Mouse (Mus musculus) regulatory T cell (primary cell): Measurements from ENCODE around the gene Tysnd1.

Source experiments
- in situ Hi-C: fragments of 300-600 bp; cut with MboI, MseI; formaldehyde crosslinking; loops from one replicate; pipeline ENCODE4 v1.15.1; 2025; ENCODE audit warnings: high pct_unique_total_duplicates

Tysnd1 gene

DNA sequence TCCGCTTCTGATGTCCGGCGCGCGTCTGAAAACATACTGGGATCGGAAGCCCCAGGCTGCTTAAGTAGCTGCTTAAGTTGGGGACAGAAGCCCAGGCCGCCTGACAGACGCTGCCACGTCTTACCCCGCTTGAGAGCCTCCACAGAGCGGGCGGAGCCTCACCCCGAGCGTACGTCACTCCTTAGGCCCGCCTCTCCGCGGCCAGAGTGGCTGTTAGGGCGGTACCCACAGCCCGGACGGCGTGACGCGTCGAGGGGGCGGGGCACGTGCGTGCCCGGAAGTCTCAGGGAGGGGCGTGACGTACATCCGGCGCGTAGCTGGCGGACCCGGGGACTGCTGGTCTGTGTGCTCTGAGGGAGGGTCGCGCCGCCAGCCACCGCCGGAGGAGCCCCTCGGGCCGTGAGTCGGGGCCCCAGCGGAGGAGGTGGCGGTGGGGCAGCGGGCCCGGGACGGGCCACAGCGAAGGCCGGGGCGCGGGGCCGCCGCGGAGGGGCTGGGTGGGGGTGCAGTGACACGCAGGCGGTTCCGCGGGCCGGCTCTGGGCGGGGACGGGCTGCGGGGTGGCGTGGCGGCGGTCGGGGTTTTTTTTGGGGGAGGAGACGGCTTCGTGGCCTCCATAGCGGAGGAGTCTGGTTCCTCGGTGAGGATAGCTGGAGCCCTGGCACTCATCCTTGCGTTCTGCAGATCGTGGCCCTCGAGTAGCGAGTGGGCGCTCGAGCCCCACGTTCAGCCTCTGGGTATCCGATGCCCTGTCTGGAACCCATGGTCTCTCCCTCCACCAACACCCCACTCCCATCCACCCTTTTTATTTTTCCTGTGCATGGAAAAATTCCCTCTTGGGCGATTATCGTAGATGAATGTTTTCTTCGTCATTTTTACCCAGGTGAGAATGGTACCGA, 15.1 kb upstream of the Tysnd1 start, which contains the start of gene Sar1a:
Gene Sar1a (plus strand): TSS at position 285 of the 899 bp plus-strand sequence.
- in situ Hi-C loops = loop anchor here (25.0 kb wide), 1 partner anchor 657 kb away; no protein-coding TSS in a partner anchor

DNA sequence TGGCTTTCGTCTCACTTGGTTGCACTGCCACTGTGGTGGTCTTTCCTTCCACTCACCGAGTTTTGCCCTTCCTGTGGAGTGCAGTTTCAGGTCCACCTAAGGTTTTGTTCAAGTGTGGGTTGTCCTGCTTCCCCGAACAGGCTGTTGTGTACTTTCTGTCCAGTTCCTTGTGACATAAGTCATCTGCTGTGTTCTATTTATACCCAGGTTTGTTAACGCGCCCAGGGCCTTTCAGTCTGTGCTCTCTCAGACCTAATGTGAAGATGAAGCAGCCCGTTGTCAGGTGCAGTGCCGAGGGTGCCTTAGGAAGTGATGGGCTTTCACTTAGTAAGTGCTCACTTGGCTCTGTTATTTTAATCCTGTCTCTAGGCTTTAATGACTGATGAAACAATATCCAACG, 5.9 kb upstream of the Tysnd1 start:
- in situ Hi-C loops = loop anchor here (25.0 kb wide), 1 partner anchor 648 kb away; no protein-coding TSS in a partner anchor

DNA sequence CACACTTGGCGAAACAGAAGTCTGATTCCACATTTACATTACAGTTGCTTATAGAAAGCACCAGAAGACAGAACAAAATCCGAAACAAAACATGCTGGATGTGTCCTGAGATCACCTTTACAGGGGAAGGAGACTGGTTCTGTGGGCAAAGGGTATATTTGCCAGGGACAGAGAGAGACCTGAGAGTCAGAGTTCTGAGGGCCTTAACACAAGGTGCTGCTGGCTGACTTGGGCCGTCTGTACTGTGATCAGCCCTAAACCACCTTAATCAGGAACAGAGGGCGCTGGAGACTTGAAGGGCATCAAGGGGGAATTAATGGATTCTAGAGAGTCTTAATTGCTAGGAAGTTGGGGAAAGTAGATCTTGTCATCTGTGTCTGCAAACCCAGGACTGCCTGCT, 1.8 kb upstream of the Tysnd1 start:
- in situ Hi-C loops = loop anchor here (25.0 kb wide), 1 partner anchor 644 kb away; no protein-coding TSS in a partner anchor

DNA sequence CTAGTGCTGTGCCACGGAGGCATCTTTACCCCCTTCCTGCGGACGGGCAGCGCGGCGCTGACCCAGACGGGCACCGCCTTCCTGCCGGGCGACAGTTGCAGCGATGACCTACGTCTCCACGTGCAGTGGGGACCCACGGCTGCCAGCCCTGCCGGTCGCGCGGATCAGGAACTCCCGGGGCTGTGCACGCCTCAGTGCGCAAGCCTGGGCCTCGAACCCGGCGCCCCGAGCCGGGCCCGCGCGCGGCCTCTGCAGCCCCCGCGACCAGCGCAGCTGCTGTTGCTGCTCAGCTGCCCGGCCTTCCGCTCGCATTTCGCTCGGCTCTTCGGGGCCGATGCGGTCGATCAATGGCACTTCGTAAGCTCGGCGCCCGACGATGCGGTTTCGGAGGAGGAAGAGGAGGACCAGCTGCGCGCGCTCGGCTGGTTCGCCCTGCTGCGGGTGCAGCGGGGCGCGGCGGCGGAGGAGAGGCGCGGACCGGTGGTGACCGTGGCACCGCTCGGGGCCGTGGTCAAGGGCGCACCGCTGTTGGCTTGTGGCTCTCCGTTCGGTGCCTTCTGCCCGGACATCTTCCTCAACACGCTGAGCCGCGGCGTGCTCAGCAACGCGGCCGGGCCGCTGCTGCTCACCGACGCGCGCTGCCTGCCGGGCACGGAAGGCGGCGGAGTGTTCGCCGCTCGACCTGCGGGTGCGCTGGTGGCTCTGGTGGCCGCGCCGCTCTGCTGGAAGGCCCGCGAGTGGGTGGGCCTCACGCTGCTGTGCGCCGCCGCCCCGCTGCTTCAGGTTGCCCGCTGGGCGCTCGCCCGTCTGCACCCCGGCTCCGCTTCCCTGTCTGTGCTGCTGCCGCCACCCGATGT, 617 bp downstream of the Tysnd1 start:
- in situ Hi-C loops = loop anchor here (25.0 kb wide), 1 partner anchor 641 kb away; no protein-coding TSS in a partner anchor

DNA sequence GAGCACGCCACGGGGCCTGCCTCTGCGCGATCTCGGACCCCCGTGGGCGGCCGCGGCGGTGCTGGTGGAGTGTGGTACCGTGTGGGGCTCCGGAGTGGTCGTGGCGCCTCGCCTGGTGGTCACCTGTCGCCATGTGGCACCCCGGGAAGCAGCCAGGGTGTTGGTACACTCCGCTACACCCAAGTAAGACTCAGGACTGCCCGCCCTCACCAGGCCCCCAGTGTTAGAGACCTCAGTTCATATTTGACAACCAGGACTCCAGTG, 1.2 kb downstream of the Tysnd1 start:
- in situ Hi-C loops = loop anchor here (25.0 kb wide), 1 partner anchor 641 kb away; no protein-coding TSS in a partner anchor

DNA sequence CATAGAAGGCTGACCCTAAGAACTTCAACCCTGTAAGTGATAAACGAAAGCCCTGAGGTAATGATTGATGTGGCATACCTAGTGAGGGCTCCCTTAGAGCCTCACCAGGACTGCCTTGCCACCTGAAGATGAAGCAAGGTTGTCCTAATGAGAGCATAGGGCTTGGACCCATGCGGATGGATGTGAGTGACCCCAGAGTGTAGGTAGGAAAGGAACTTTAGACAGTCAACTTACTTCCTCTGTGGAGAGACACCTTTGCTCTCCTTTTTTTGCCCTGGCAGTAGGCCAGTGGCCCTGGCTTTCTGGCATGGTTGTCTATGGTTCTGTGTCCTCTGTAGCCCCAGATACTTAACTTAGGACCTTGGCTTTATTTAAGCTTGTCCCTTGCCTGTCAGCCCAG, 1.7 kb downstream of the Tysnd1 start:
- in situ Hi-C loops = loop anchor here (25.0 kb wide), 1 partner anchor 640 kb away; no protein-coding TSS in a partner anchor

DNA sequence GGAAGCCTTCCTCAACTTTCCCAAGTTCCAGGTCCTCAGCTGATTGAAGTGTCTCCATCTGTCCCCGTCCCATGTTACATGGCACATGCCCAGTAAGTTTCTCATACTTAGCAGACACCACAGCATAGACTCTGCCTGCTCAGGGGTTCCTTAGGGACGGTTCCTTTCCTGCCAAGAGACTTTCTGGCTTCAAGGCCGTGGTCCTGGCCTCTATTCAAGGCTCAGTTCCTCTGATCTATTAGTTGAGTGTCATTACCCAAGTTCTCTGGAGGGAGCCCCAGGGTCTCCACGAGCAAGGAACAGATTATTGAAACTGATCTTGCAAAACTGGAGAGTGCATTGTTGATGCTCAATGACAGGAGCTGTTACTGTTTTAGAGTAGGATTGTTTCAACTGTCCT, 9.3 kb downstream of the Tysnd1 start:
- in situ Hi-C loops = no loop called here

DNA sequence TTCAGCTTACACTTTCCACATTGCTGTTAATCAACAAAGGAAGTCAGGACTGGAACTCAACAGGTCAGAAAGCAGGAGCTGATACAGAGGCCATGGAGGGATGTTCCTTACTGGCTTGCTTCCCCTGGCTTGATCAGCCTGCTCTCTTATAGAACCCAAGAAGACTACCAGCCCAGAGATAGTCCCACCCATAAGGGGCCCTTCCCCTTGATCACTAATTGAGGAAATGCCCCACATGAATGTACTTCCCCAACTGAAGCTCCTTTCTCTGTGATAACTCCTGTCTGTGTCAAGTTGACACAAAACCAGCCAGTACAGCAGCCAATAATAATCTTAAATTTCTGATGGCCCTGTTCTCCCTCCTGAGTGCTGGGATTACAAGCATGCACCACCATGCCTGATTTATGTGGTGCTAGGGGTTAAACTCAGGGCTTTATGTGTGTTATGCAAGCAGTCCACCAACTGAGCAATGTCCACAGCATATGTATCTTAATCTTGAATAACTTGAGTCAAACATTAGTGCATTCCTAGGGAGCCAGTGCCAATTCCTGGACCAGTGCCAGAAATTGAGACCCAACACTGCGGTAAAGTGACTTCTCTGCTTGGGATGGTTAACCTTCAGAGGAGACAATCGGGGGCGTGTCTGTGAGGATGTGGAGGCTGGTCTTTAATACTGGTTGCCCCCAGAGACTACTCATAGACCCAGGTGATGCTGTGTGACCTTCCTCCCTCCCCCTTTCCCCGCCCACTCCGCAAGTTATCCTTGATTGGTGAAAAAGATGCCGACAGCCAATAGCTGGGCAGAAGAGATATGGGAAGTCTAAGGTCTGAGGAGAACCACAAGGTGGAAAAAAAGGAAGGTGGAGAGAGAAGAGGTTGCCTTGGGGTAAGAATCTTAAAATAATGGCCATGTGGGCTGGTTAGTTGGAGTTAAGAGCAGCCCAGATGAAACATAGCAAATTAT, 11.4 kb downstream of the Tysnd1 start:
- in situ Hi-C loops = no loop called here

DNA sequence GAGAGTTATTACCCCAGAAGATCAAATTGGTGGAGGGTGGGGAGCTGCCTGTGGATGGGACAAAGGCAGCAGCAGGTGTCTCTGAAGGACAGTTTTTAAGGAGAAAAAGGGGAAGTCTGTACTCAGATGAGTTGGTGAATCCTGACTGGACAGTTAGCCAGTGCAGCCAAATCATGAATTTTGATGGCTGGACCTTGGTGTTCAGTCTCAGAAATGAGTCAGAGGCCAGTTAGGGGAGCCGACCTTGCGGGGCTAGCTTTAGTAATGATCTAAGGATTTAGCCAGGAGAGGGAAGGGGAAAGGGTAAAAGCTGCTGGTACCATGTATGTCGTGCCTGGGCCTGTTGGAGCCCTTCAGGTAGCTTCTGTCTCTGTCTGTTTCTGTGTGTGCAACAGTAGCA, 18.3 kb downstream of the Tysnd1 start:
- in situ Hi-C loops = no loop called here

DNA sequence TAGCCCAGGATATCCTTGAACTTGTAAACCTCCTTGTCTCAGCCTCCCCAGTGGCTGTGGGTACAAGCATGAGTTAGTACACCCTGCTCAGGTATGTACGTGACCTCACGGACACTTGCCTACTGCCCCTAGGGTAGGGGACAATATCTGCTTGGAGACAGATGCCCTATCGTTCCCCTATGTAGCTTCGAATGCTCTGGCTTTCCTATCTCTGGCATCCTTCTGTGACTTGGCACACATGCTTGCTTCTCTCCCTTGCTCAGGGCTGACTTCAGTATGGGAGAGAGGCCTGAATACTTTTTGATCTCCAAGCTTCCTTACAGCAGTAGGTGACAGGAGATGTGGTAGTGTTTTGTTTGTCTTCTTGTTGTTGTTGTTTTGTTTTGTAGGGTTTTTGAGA, 18.8 kb downstream of the Tysnd1 start:
- in situ Hi-C loops = no loop called here

DNA sequence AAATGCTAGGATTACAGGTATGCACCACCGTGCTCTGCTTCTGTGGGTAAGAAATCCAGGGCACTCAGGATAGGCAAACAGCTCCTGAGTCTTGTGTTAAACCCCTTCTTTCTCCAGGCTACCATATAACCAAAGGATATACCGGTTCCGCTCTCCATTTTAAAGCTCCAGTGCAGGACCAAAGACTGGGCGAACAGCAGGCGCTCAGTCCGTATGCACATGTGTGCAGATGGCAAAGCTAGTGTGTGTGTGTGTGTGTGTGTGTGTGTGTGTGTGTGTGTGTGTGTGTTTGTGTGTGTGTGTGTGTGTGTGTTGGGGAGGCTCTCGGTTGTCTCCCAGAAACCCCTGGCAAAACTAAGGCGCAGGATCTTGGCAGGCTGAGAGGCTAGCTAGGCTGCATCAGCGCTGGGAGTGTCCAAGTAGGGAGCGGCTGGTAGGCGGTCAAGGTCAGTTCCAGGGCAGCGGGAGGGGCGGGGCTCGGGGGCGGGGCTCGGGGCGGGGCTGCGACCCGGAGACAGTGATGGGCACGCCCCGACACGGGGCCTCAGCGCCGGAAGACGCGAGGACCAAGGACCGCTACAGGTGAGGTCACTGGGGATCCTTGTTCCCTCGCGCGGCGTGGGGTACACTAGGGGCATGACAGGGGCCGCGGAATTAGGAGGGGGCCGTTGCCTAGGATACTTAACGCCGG, 19.6 kb downstream of the Tysnd1 start, which contains the start of gene Aifm2:
Gene Aifm2 (plus strand): TSS at position 493 of the 691 bp plus-strand sequence.
- in situ Hi-C loops = no loop called here

DNA sequence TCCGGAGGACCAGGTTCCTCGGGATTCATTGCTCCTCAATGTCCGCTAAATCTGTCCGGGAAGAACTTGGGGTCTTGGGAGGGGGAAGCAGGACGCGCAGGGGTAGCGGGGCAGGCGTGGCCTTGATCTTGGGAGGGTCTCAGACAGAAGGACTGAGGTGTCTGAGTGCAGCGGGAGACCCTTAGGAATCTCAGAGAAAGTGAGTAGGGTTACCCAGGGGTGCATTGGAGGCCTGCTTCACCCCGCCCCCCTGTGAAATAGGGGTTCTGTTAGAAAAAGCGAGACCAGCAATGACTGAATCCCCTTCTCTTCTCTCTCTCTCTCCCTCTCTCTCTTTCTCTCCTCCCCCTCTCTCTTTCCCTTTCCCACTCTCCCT, 20.1 kb downstream of the Tysnd1 start:
- in situ Hi-C loops = no loop called here

DNA sequence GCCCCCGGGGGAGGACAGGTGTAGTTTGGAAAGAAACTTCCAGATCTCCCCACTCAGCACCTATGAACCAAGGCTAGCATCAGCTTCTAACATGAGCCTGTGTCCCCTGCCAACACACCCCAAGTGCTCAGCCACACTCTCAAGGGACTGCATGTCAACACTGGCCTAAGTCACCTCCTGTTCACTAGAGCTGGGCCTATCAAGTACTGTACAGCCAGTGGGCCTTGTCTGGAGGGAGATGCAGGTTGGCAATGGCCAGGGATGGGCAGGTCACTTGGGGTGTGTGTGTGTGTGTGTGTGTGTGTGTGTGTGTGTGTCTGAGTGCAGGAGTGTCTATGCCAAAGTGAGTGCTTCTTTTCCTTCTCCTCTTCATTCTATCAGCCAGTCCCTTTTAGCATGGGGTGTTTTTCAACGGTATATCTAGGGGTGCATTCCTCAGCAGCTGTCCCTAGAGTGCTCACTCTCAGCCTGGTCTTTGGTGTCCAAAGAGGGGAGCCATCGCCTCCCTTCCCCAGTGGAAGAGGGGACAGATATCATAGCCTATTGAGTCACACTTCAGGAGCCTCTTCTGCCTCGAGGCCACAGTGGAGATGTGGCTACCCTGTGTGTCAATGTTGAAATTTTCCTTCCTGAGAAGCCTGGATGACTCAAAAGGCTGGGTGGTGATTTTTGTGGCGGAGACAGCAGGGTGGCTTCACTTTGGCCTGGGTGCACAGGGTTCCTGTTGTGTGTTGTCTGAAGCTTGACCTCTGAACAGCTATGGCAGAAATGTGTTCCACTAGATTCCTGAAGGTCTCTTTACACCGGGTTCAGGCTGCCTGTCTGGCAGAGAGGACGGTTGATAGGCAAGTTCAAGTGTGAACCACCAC, 20.9 kb downstream of the Tysnd1 start:
- in situ Hi-C loops = no loop called here

DNA sequence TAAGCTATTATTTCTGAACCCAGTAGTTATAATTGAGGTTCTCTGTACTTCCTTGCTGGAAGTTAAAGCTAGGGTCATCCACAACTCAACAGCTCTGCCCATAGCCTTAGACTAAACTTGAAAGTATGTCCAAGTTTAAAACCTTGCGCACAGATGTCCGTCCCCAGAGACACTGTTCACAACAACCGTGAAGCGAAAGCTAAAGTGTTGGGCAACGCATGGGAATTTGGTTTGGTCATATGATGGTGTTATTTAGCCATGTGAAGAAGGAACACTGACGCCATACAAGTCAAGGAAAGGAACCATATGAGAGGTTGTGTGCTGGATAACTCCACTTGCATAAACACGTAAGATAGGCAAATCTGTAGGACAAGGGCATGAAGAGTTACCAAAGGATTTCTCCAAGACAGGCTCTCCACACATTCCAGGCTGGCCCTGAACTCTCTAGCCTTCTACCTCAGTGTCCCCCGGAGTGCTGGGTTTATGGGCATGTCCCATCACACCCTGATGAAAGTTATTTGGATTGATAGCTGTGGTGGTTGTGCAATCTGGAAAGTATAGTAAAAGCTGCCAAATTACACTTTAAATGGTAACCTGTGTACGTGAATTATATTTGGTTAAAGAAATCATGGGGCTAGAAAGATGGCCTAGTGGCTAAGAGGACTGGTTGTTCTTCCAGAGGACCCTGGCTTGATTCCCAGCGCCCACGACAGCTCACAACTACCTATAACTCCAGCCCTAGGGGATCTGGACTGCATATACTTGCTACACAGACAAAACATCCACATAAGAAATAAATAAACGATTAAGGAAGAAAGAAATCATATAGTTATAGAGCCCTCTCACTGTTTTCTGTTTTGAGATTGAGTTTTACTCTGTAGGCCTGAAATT, 22.3 kb downstream of the Tysnd1 start:
- in situ Hi-C loops = no loop called here

DNA sequence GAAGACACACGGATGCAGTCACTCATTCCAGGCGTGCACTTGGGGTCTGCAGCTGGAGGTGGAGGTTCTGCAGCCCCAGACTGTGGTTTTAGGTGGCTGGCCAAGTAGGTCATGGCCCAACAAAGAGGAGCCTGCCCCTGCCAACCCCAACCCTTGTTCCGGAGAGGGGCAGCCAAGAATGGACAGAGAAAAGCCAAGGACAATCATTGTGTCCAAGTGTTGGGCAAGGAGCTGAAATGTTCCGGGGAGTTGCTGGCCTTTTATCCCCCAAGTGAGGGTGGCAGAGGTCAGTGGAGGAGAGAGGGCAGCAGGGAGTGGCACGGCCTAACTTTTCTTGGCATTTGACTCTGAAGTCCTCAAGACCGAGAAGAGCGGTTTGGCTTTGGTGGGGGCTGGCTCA, 25.0 kb downstream of the Tysnd1 start:
- in situ Hi-C loops = no loop called here

DNA sequence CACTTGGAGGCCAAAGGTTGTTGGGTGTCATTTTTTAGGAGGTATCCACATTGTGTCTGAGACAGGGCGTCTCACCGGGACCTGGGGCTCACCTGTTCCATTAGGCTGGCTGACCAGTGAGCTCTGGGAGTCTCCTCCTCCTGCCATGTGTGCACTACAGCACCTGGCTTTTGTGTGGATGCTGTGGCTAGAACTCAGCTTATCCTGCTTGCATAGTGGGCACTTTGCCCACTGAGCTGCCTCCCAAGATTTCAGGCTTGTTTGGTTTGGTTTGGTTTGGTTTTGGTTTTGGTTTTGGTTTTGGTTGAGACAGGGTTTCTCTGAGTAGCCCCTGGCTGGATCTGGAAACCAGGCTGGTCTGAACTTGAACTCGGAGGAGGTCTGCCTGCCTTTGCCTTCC, 26.9 kb downstream of the Tysnd1 start:
- in situ Hi-C loops = no loop called here

DNA sequence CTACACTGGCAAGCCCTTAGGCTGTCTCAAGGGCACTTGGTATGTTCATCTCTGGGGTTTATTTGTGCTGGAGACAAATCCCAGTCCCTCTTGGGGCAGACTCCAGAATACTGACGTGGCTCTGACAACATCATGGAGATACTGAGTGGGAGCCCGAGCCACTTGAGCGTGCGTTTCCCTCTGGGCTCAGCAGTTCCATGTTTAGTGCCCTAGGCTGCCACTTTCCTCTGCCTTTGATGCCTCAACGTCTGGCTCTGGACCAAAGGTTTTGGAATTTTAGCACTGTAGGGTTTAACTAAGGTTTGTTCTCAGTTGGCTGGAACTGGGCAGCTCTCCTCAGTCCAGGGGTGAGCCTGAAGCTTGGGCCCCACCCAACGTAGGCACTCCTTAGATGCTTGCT, 28.0 kb downstream of the Tysnd1 start:
- in situ Hi-C loops = no loop called here

DNA sequence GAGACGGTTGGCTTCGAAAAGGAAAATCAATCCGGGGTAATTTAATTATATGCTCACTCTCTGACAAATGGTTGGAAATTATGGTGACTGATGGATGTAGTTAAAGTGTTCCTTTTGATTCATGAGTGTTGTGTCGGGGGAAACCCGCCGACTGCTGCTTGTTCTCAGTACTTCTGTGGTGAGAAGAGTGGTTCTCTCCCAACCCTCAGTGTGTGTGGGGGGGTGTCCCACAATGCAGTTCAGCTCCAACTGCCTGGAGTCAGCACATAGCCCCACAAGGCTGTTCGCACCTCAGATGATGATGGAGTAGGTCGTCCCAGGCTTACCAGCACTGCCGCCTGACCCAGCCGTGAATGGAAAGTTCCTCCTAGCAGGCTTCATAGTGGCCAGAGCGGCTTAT, 33.9 kb downstream of the Tysnd1 start:
- in situ Hi-C loops = no loop called here

DNA sequence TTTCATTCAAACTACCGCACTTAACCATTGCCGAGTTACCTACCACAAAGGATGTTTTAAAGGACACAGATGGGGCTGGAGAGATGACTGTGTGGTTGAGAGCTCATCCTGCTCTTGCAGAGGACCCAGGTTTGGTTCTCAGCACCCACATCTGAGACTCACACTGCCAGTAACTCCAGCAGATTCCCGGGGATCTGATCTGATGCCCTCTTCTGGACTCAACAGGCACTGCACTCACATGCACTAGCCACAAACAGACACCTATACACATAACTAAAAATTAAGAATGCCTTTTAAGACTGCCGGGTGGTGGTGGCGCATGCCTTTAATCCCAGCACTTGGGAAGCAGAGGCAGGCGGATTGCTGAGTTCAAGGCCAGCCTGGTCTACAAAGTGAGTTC, 34.9 kb downstream of the Tysnd1 start:
- in situ Hi-C loops = no loop called here
